Mouse (Mus musculus) liver, embryonic 15.5 days (tissue): ENCODE measurements around the gene Gata5. TPM values are rescaled to one million over a fixed set of nuclear protein-coding genes. Genes with fewer than 3 reads are reported as not detected.

Experiments
- ATAC-seq: fragments of 200-750 bp; cut with Nextera tagmentation; 2 replicates; pipeline ENCODE4 v1.8.0; 2017; ENCODE audit warnings: moderate number of reproducible peaks, mild to moderate bottlenecking, moderate library complexity; ENCODE audit not compliant: insufficient read depth
- H3K27ac ChIP-seq: fragments of 300-500 bp; sonication (generic); replicated peaks from 2 replicates; pipeline ENCODE4 v1.5.1; 2015; ENCODE audit warnings: mild to moderate bottlenecking, inconsistent platforms
- H3K27me3 ChIP-seq: fragments of 300-500 bp; sonication (generic); 2 replicates; pipeline ENCODE4 v1.6.1; 2015; ENCODE audit warnings: mild to moderate bottlenecking, inconsistent platforms
- H3K36me3 ChIP-seq: fragments of 300-500 bp; sonication (generic); replicated peaks from 2 replicates; pipeline ENCODE4 v1.6.1; 2015; ENCODE audit warnings: moderate library complexity, mild to moderate bottlenecking, inconsistent platforms
- H3K4me1 ChIP-seq: fragments of 300-500 bp; sonication (generic); replicated peaks from 2 replicates; pipeline ENCODE4 v1.6.1; 2015; ENCODE audit warnings: inconsistent platforms
- H3K4me2 ChIP-seq: fragments of 300-500 bp; sonication (generic); 2 replicates; pipeline ENCODE4 v1.6.1; 2015; ENCODE audit warnings: moderate library complexity, mild to moderate bottlenecking, inconsistent platforms
- H3K4me3 ChIP-seq: fragments of 300-500 bp; sonication (generic); replicated peaks from 2 replicates; pipeline ENCODE4 v1.5.1; 2015; ENCODE audit warnings: mild to moderate bottlenecking, inconsistent platforms
- H3K9ac ChIP-seq: fragments of 300-500 bp; sonication (generic); 2 replicates; pipeline ENCODE4 v1.6.1; 2015; ENCODE audit warnings: moderate library complexity, mild to moderate bottlenecking, inconsistent platforms
- H3K9me3 ChIP-seq: fragments of 300-500 bp; sonication (generic); replicated peaks from 2 replicates; pipeline ENCODE4 v1.6.1; 2016; ENCODE audit warnings: inconsistent platforms
- WGBS: fragments of 180-500 bp; shearing (Covaris S2); methylation state at CpG from one replicate; pipeline ENCODE4 v1.1.7; 2015; ENCODE audit warnings: mixed read lengths; ENCODE audit not compliant: insufficient replicate concordance; 5-methylcytosine and 5-hydroxymethylcytosine counted together
- polyA plus RNA-seq: library from polyadenylated mRNA; unstranded; fragments of >200 nt; fragmentation: Nextera tagmentation; extraction: Ambion mirVana; gene quantifications from 2 replicates; pipeline ENCODE4 v1.2.1, GENCODE M21; 2015

Gata5 gene
- 0.25 and 0.37 TPM in 2 replicates for polyA plus RNA-seq

- H3K27ac ChIP-seq = no peak within 1 kb of the TSS
- H3K9me3 ChIP-seq = no peaks in the 10 kb centered on the region
- no peaks in the 10 kb centered on the region for H3K4me1 ChIP-seq
- WGBS = 1% methylated on average over 33 of the region's 33 CpGs
- H3K36me3 ChIP-seq = no peaks in the 10 kb centered on the region
- peaks cover 77% of the 10 kb centered on the region for H3K27me3 ChIP-seq
- no peak within 1 kb of the TSS for H3K9ac ChIP-seq
- H3K4me3 ChIP-seq = peak within 1 kb of the TSS; percentile 35
- H3K4me2 ChIP-seq = peak within 1 kb of the TSS; percentile 46
- peak; percentile 42; the same call in 1 of the 2 replicates for ATAC-seq
These were observed at the start of gene Gata5 for GRCm38 (mm10) chr2:180334551-180334986. Gata5 (minus strand) TSS chr2:180334699.

- Histone ChIP-seq H3K36me3 (no peaks in the 10 kb centered on the region), H3K4me2 (no peak overlapping the region), H3K27ac (no peak overlapping the region), H3K9me3 (no peaks in the 10 kb centered on the region), H3K4me1 (no peaks in the 10 kb centered on the region), H3K27me3 (no peaks in the 10 kb centered on the region; the same call in 1 of the 2 replicates), H3K9ac (no peak overlapping the region), H3K4me3 (no peak overlapping the region)
- ATAC-seq = no peak
- WGBS = 56% methylated on average over 5 of the region's 5 CpGs
These were observed 42.2 kb upstream of the Gata5 start for GRCm38 (mm10) chr2:180376730-180377129.

GRCm38 (mm10) chr2:180373256-180373655 lies 38.8 kb upstream of the Gata5 start:
- H3K36me3 ChIP-seq = no peaks in the 10 kb centered on the region
- no peak overlapping the region for H3K9ac ChIP-seq
- no peak overlapping the region for H3K4me3 ChIP-seq
- ATAC-seq = no peak
- H3K9me3 ChIP-seq = no peaks in the 10 kb centered on the region
- H3K4me2 ChIP-seq = no peak overlapping the region
- 57% methylated on average over 10 of the region's 10 CpGs for WGBS
- H3K4me1 ChIP-seq = no peaks in the 10 kb centered on the region
- no peaks in the 10 kb centered on the region for H3K27me3 ChIP-seq
- H3K27ac ChIP-seq = no peak overlapping the region

GRCm38 (mm10) chr2:180368359-180368758 lies 33.9 kb upstream of the Gata5 start:
- Histone ChIP-seq H3K4me1 (no peaks in the 10 kb centered on the region), H3K9ac (no peak overlapping the region), H3K27me3 (no peaks in the 10 kb centered on the region), H3K9me3 (no peaks in the 10 kb centered on the region), H3K4me3 (no peak overlapping the region), H3K27ac (no peak overlapping the region), H3K4me2 (no peak overlapping the region), H3K36me3 (no peaks in the 10 kb centered on the region)
- 49% methylated on average over 5 of the region's 5 CpGs for WGBS
- no peak for ATAC-seq

- H3K27ac ChIP-seq = no peak overlapping the region
- no peaks in the 10 kb centered on the region for H3K36me3 ChIP-seq
- H3K9me3 ChIP-seq = no peaks in the 10 kb centered on the region
- no peak overlapping the region for H3K9ac ChIP-seq
- H3K4me2 ChIP-seq = no peak overlapping the region
- WGBS = 43% methylated on average over 4 of the region's 4 CpGs
- no peak overlapping the region for H3K4me3 ChIP-seq
- H3K27me3 ChIP-seq = no peaks in the 10 kb centered on the region
- ATAC-seq = no peak
- no peaks in the 10 kb centered on the region for H3K4me1 ChIP-seq
These were observed 32.9 kb upstream of the Gata5 start for GRCm38 (mm10) chr2:180367350-180367749.

GRCm38 (mm10) chr2:180363434-180363720 lies 28.9 kb upstream of the Gata5 start:
- no peak overlapping the region for H3K9ac ChIP-seq
- 50% methylated on average over 3 of the region's 3 CpGs for WGBS
- no peak for ATAC-seq

GRCm38 (mm10) chr2:180362585-180363433 lies 28.3 kb upstream of the Gata5 start:
- Histone ChIP-seq H3K4me3 (no peak overlapping the region), H3K36me3 (no peaks in the 10 kb centered on the region), H3K27ac (no peak overlapping the region), H3K4me2 (no peak overlapping the region), H3K4me1 (no peaks in the 10 kb centered on the region), H3K9me3 (no peaks in the 10 kb centered on the region), H3K27me3 (peaks cover 6% of the 10 kb centered on the region; the same call in 1 of the 2 replicates), H3K9ac (no peak overlapping the region)
- no peak for ATAC-seq
- 54% methylated on average over 7 of the region's 7 CpGs for WGBS

More at GRCm38 (mm10) chr2:180363434-180363720, 28.9 kb upstream of the Gata5 start:
- Histone ChIP-seq H3K4me2 (no peak overlapping the region), H3K27ac (no peak overlapping the region), H3K4me3 (no peak overlapping the region), H3K9me3 (no peaks in the 10 kb centered on the region), H3K4me1 (no peaks in the 10 kb centered on the region), H3K36me3 (no peaks in the 10 kb centered on the region), H3K27me3 (peaks cover 5% of the 10 kb centered on the region; the same call in 1 of the 2 replicates)

- Histone ChIP-seq H3K4me1 (no peaks in the 10 kb centered on the region), H3K9me3 (no peaks in the 10 kb centered on the region), H3K27me3 (peaks cover 6% of the 10 kb centered on the region; the same call in 1 of the 2 replicates), H3K4me3 (no peak overlapping the region), H3K4me2 (no peak overlapping the region), H3K36me3 (no peaks in the 10 kb centered on the region), H3K27ac (no peak overlapping the region), H3K9ac (no peak overlapping the region)
- WGBS = 7% methylated on average over 4 of the region's 4 CpGs
- no peak for ATAC-seq
These were observed 24.6 kb upstream of the Gata5 start for GRCm38 (mm10) chr2:180359062-180359461.

GRCm38 (mm10) chr2:180353338-180353737 lies 18.8 kb upstream of the Gata5 start:
- no peak for ATAC-seq
- 47% methylated on average over 20 of the region's 20 CpGs for WGBS

GRCm38 (mm10) chr2:180350700-180351099 lies 16.2 kb upstream of the Gata5 start:
- no peak overlapping the region for H3K4me2 ChIP-seq
- H3K27me3 ChIP-seq = peaks cover 8% of the 10 kb centered on the region; the same call in 1 of the 2 replicates
- no peak for ATAC-seq
- H3K36me3 ChIP-seq = no peaks in the 10 kb centered on the region
- no peak overlapping the region for H3K9ac ChIP-seq
- H3K9me3 ChIP-seq = no peaks in the 10 kb centered on the region
- H3K27ac ChIP-seq = no peak overlapping the region
- no peaks in the 10 kb centered on the region for H3K4me1 ChIP-seq
- H3K4me3 ChIP-seq = no peak overlapping the region
- WGBS = 54% methylated on average over 2 of the region's 2 CpGs

More at GRCm38 (mm10) chr2:180353338-180353737, 18.8 kb upstream of the Gata5 start:
- no peaks in the 10 kb centered on the region for H3K9me3 ChIP-seq
- no peak overlapping the region for H3K4me3 ChIP-seq
- no peaks in the 10 kb centered on the region for H3K36me3 ChIP-seq
- H3K4me1 ChIP-seq = no peaks in the 10 kb centered on the region
- no peak overlapping the region for H3K27ac ChIP-seq
- H3K27me3 ChIP-seq = peaks cover 9% of the 10 kb centered on the region; the same call in 1 of the 2 replicates
- H3K9ac ChIP-seq = no peak overlapping the region
- H3K4me2 ChIP-seq = no peak overlapping the region

GRCm38 (mm10) chr2:180346820-180347497 lies 12.5 kb upstream of the Gata5 start:
- H3K9ac ChIP-seq = no peak overlapping the region
- H3K9me3 ChIP-seq = no peaks in the 10 kb centered on the region
- H3K36me3 ChIP-seq = no peaks in the 10 kb centered on the region
- H3K27me3 ChIP-seq = peaks cover 4% of the 10 kb centered on the region; the same call in 1 of the 2 replicates
- 0 out of 2 replicates have a peak, but pooled peaks cover 3% of the 10 kb centered on the region for H3K4me1 ChIP-seq
- ATAC-seq = no peak
- H3K27ac ChIP-seq = no peak overlapping the region
- WGBS = 24% methylated on average over 9 of the region's 9 CpGs
- H3K4me3 ChIP-seq = no peak overlapping the region
- H3K4me2 ChIP-seq = no peak overlapping the region
